Mouse (Mus musculus): ENCODE measurements at regions not wholly inside any gene's neighbourhood (a gene's known extent, or its start where the extent isn't known, plus 50 kb on each side); places are given as distances from the start of the nearest gene placed in this dataset.
"Not testable (repeated sequence)": the region's sequence is repeated elsewhere in the genome, so short reads cannot be mapped to it uniquely, and the experiment has no call there.

GRCm38 (mm10) chr8:30063148-30063547 is 2615.7 kb downstream of the Poteg start:
- no peak overlapping the region for H3K27ac ChIP-seq (ENCODE audit: low read depth)
- 69% methylated on average over 3 of the region's 3 CpGs for WGBS
- H3K4me3 ChIP-seq (ENCODE audit: low read depth, low read length), result no peak overlapping the region
- DNase-seq, result no peak
- H3K4me2 ChIP-seq, result no peak overlapping the region
- no peak for TF ChIP-seq CTCF (IDR thresholded peaks at IDR 0.05; ENCODE audit: low read depth)
- H3K9me3 ChIP-seq (ENCODE audit: low read depth, low read length), result no peaks in the 10 kb centered on the region
- no peaks in the 10 kb centered on the region for H3K27me3 ChIP-seq (ENCODE audit: insufficient read depth, low read length)
- H3K36me3 ChIP-seq (ENCODE audit: insufficient read depth), result no peaks in the 10 kb centered on the region
- H3K9ac ChIP-seq, result no peak overlapping the region
- no peak for ATAC-seq (ENCODE audit: insufficient read depth)
- H3K4me1 ChIP-seq (ENCODE audit: insufficient read depth), result no peaks in the 10 kb centered on the region

- H3K4me1 ChIP-seq (ENCODE audit: insufficient read depth), result no peaks in the 10 kb centered on the region
- no peak overlapping the region for H3K27ac ChIP-seq (ENCODE audit: low read depth)
- no peak overlapping the region for H3K4me3 ChIP-seq (ENCODE audit: low read depth, low read length)
- no peaks in the 10 kb centered on the region for H3K36me3 ChIP-seq (ENCODE audit: insufficient read depth)
- no peak for TF ChIP-seq CTCF (IDR thresholded peaks at IDR 0.05; ENCODE audit: low read depth)
- no peaks in the 10 kb centered on the region for H3K9me3 ChIP-seq (ENCODE audit: low read depth, low read length)
- no peak overlapping the region for H3K9ac ChIP-seq
- no peak for ATAC-seq (ENCODE audit: insufficient read depth)
- no peak for DNase-seq
- no peak overlapping the region for H3K4me2 ChIP-seq
- no peaks in the 10 kb centered on the region for H3K27me3 ChIP-seq (ENCODE audit: insufficient read depth, low read length)
These were observed 2630.3 kb downstream of the Poteg start for GRCm38 (mm10) chr8:30077726-30078125.

GRCm38 (mm10) chr8:30127766-30128165 is 2680.3 kb downstream of the Poteg start:
- no peak for TF ChIP-seq CTCF (IDR thresholded peaks at IDR 0.05; ENCODE audit: low read depth)
- no peak overlapping the region for H3K9ac ChIP-seq
- WGBS, result 74% methylated on average over 3 of the region's 3 CpGs
- H3K4me3 ChIP-seq (ENCODE audit: low read depth, low read length), result no peak overlapping the region
- no peak for DNase-seq
- no peak overlapping the region for H3K4me2 ChIP-seq
- no peaks in the 10 kb centered on the region for H3K4me1 ChIP-seq (ENCODE audit: insufficient read depth)
- H3K27ac ChIP-seq (ENCODE audit: low read depth), result no peak overlapping the region
- no peaks in the 10 kb centered on the region for H3K27me3 ChIP-seq (ENCODE audit: insufficient read depth, low read length)
- no peaks in the 10 kb centered on the region for H3K36me3 ChIP-seq (ENCODE audit: insufficient read depth)
- no peaks in the 10 kb centered on the region for H3K9me3 ChIP-seq (ENCODE audit: low read depth, low read length)
- no peak for ATAC-seq (ENCODE audit: insufficient read depth)

GRCm38 (mm10) chr8:30134999-30135398 is 2687.5 kb downstream of the Poteg start:
- no peak for TF ChIP-seq CTCF (IDR thresholded peaks at IDR 0.05; ENCODE audit: low read depth)
- H3K4me2 ChIP-seq, result no peak overlapping the region
- H3K9me3 ChIP-seq (ENCODE audit: low read depth, low read length), result no peaks in the 10 kb centered on the region
- no peak for DNase-seq
- H3K27me3 ChIP-seq (ENCODE audit: insufficient read depth, low read length), result no peaks in the 10 kb centered on the region
- no peaks in the 10 kb centered on the region for H3K4me1 ChIP-seq (ENCODE audit: insufficient read depth)
- H3K4me3 ChIP-seq (ENCODE audit: low read depth, low read length), result no peak overlapping the region
- WGBS, result 80% methylated on average over 6 of the region's 6 CpGs
- ATAC-seq (ENCODE audit: insufficient read depth), result no peak
- no peak overlapping the region for H3K9ac ChIP-seq
- H3K27ac ChIP-seq (ENCODE audit: low read depth), result no peak overlapping the region
- H3K36me3 ChIP-seq (ENCODE audit: insufficient read depth), result no peaks in the 10 kb centered on the region

- Histone ChIP-seq H3K4me3 (ENCODE audit: low read depth, low read length) (no peak overlapping the region), H3K4me2 (no peak overlapping the region), H3K27ac (ENCODE audit: low read depth) (no peak overlapping the region), H3K9ac (no peak overlapping the region), H3K36me3 (ENCODE audit: insufficient read depth) (no peaks in the 10 kb centered on the region), H3K27me3 (ENCODE audit: insufficient read depth, low read length) (no peaks in the 10 kb centered on the region), H3K4me1 (ENCODE audit: insufficient read depth) (no peaks in the 10 kb centered on the region), H3K9me3 (ENCODE audit: low read depth, low read length) (no peaks in the 10 kb centered on the region)
- no peak for DNase-seq
- WGBS, result 33% methylated on average over 2 of the region's 2 CpGs
- TF ChIP-seq CTCF (IDR thresholded peaks at IDR 0.05; ENCODE audit: low read depth), result no peak
- no peak for ATAC-seq (ENCODE audit: insufficient read depth)
These were observed 2703.8 kb downstream of the Poteg start for GRCm38 (mm10) chr8:30151181-30151844.

- Histone ChIP-seq H3K4me1 (ENCODE audit: insufficient read depth) (no peaks in the 10 kb centered on the region), H3K27me3 (ENCODE audit: insufficient read depth, low read length) (no peaks in the 10 kb centered on the region), H3K4me2 (no peak overlapping the region), H3K9ac (no peak overlapping the region), H3K9me3 (ENCODE audit: low read depth, low read length) (no peaks in the 10 kb centered on the region), H3K27ac (ENCODE audit: low read depth) (no peak overlapping the region), H3K36me3 (ENCODE audit: insufficient read depth) (no peaks in the 10 kb centered on the region), H3K4me3 (ENCODE audit: low read depth, low read length) (no peak overlapping the region)
- no peak for ATAC-seq (ENCODE audit: insufficient read depth)
- WGBS, result 78% methylated on average over 4 of the region's 4 CpGs
- no peak for TF ChIP-seq CTCF (IDR thresholded peaks at IDR 0.05; ENCODE audit: low read depth)
- no peak for DNase-seq
These were observed 2705.5 kb downstream of the Poteg start for GRCm38 (mm10) chr8:30152921-30153320.

- no peak for ATAC-seq (ENCODE audit: insufficient read depth)
- Histone ChIP-seq H3K4me2 (no peak overlapping the region), H3K9me3 (ENCODE audit: low read depth, low read length) (no peaks in the 10 kb centered on the region), H3K36me3 (ENCODE audit: insufficient read depth) (no peaks in the 10 kb centered on the region), H3K4me3 (ENCODE audit: low read depth, low read length) (no peak overlapping the region), H3K27me3 (ENCODE audit: insufficient read depth, low read length) (no peaks in the 10 kb centered on the region), H3K9ac (no peak overlapping the region), H3K27ac (ENCODE audit: low read depth) (no peak overlapping the region), H3K4me1 (ENCODE audit: insufficient read depth) (no peaks in the 10 kb centered on the region)
- no peak for TF ChIP-seq CTCF (IDR thresholded peaks at IDR 0.05; ENCODE audit: low read depth)
- 71% methylated on average over 1 of the region's 1 CpGs for WGBS
- DNase-seq, result no peak
These were observed 2724.4 kb downstream of the Poteg start for GRCm38 (mm10) chr8:30171881-30172280.

- H3K4me3 ChIP-seq (ENCODE audit: low read depth, low read length); H3K9me3 ChIP-seq (ENCODE audit: low read depth, low read length); H3K9ac ChIP-seq; H3K27ac ChIP-seq (ENCODE audit: low read depth); H3K27me3 ChIP-seq (ENCODE audit: insufficient read depth, low read length); ATAC-seq (ENCODE audit: insufficient read depth); H3K36me3 ChIP-seq (ENCODE audit: insufficient read depth); DNase-seq; H3K4me1 ChIP-seq (ENCODE audit: insufficient read depth); H3K4me2 ChIP-seq: not testable (repeated sequence)
These were observed 2755.3 kb downstream of the Poteg start for GRCm38 (mm10) chr8:30202746-30203145.

All from lung, embryonic 14.5 days (tissue).